Mouse (Mus musculus) G1E (cell line): ENCODE results near the gene Mospd3. TPM values are rescaled to one million over a fixed set of nuclear protein-coding genes. Genes with fewer than 3 reads are reported as not detected.

ENCODE experiments used
- ATAC-seq: 2 replicates; pipeline ENCODE4 v1.8.0; 2016; ENCODE audit warnings: mild to moderate bottlenecking; ENCODE audit not compliant: insufficient number of reproducible peaks, poor library complexity, low FRiP score, severe bottlenecking; ENCODE audit errors: extremely low read depth
- DNase-seq: peaks from one replicate; pipeline ENCODE4 v3.0.0; 2012; ENCODE audit warnings: low spot score
- H3K27me3 ChIP-seq: 2 replicates; pipeline ENCODE4 v1.6.1; 2012; ENCODE audit warnings: mild to moderate bottlenecking, low read length, inconsistent platforms; ENCODE audit not compliant: insufficient read depth
- H3K36me3 ChIP-seq: replicated peaks from 2 replicates; pipeline ENCODE3; 2012; ENCODE audit warnings: mild to moderate bottlenecking, inconsistent platforms
- H3K4me1 ChIP-seq: 2 replicates; pipeline ENCODE4 v1.6.1; 2012; ENCODE audit warnings: low read depth, low read length, inconsistent platforms, mixed read lengths; ENCODE audit not compliant: insufficient read depth
- H3K4me3 ChIP-seq: 2 replicates; pipeline ENCODE4 v1.5.1; 2012; ENCODE audit warnings: low read depth, mild to moderate bottlenecking, inconsistent platforms, low read length, moderate library complexity, mixed read lengths
- H3K9me3 ChIP-seq: replicated peaks from 2 replicates; pipeline ENCODE4 v1.6.1; 2012; ENCODE audit warnings: inconsistent platforms
- CTCF ChIP-seq: IDR thresholded peaks from 2 replicates; pipeline ENCODE4 v1.5.1; 2012; ENCODE audit warnings: low read depth, low read length, inconsistent platforms, mixed read lengths
- GATA1 ChIP-seq: IDR thresholded peaks from 2 replicates; pipeline ENCODE4 v1.6.1; 2012; ENCODE audit warnings: borderline replicate concordance, low read length, inconsistent platforms, mixed read lengths
- GATA2 ChIP-seq: IDR thresholded peaks from 2 replicates; pipeline ENCODE4 v1.6.1; 2012; ENCODE audit warnings: low read depth, low read length, inconsistent platforms, borderline replicate concordance
- POLR2AphosphoS5 ChIP-seq: IDR thresholded peaks from 2 replicates; pipeline ENCODE4 v1.6.1; 2012; ENCODE audit warnings: low read depth, low read length, inconsistent platforms; ENCODE audit not compliant: insufficient replicate concordance
- TAL1 ChIP-seq: conservative IDR thresholded peaks from 2 replicates; pipeline ENCODE4 v1.6.1; 2012; ENCODE audit warnings: low read depth, low read length, inconsistent platforms, mixed read lengths
- polyA plus RNA-seq: library from polyadenylated mRNA; stranded (reverse); fragments of >175 nt; gene quantifications from 2 replicates; pipeline ENCODE4 v1.2.3, GENCODE M21; 2012
- total RNA-seq, 2 experiments: library from RNA; stranded (forward) in 1 of 2; stranded (reverse) in 1 of 2; fragments of 200-1000 nt in 1 of 2; fragments of >200 nt in 1 of 2; fragmentation: Nextera tagmentation in 1 of 2; gene quantifications; 2 replicates each; pipeline ENCODE4 v1.2.3; 2014 to 2017

The Mospd3 gene
- total and polyA plus RNA-seq, 3 experiments, result 5.4 to 316 (median 58.9) TPM

DNA sequence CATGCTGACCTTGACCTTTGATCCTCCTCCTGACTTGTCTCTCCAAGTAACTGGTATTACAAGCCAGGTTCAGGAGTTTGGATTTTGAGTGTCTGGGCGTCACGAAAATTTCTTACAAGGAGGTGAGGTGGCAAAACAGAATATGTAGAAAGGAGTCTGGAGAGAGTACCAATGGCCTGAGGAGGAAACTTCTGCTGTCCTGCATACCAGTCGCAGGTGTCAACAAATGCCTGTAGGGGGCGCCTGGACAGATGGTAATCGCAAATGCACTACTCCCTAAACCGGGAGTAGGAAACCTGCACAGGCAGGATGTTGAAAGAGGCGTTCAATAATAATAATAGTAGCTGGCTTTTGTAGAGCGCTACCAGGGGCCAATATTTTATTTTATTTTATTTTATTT, 15.9 kb downstream of the Mospd3 start:
- Histone ChIP-seq H3K36me3 (peaks cover 79% of the 10 kb centered on the region), H3K4me1 (peaks cover 16% of the 10 kb centered on the region), H3K27me3 (peaks cover 2% of the 10 kb centered on the region; the same call in 1 of the 2 replicates), H3K9me3 (peaks cover 19% of the 10 kb centered on the region), H3K4me3 (no peak overlapping the region)
- TF ChIP-seq POLR2AphosphoS5 (no peak), CTCF (peak; percentile 39; the same call in 1 of the 2 replicates), GATA1 (no peak)
- DNase-seq (no peak), ATAC-seq (no peak)

DNA sequence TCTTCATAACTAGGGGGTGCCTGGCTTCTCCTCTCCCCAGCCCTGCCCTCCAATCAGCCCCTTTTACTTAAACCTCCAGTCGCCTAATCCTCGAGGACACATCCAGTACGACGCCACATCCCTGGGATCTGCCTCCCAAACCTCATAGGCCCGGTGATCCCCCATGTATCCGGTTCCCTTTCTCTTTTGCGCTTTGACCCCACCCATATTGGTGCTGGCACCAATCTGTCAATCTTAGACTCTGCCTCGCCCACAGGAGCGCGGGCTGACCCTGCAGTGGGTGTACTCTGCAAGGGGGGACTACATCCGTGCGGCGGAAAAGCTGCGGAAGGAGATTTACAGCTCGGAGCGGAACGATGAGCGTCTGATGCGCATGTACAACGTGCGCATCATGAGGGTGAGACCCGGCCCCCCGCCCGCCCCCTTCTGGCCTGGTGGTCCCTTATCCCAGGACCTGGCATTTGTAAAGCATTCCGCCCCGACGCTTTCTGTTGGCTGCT, 17.1 kb downstream of the Mospd3 start:
- Histone ChIP-seq H3K9me3 (peaks cover 19% of the 10 kb centered on the region), H3K4me3 (no peak overlapping the region), H3K27me3 (peaks cover 2% of the 10 kb centered on the region; the same call in 1 of the 2 replicates), H3K36me3 (peaks cover 92% of the 10 kb centered on the region), H3K4me1 (peaks cover 29% of the 10 kb centered on the region)
- DNase-seq (no peak), ATAC-seq (no peak)
- TF ChIP-seq CTCF, result no peak
- TF ChIP-seq TAL1, result no peak
- TF ChIP-seq GATA1, result no peak
- no peak for TF ChIP-seq POLR2AphosphoS5
- no peak for TF ChIP-seq GATA2

DNA sequence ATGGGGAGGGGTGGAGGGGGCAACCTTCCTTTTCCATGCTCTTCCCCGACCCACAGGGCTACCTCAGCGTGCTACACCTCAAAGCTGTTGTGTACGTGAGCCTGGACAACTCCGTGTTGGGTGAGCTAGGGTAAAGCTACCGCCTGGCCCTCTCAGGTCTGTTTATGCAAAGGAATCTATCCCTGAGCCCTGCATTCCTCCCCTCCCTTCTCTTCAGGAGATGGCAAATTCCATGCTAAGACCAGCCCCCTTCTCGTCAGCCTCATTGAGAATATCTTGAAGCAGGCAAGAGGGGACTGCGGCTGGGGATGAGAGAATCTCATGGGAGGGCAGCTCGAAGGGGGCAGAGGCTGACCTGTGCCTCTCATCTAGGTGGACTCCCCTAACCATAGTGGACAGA, 18.2 kb downstream of the Mospd3 start:
- TF ChIP-seq TAL1 (no peak), CTCF (no peak), GATA2 (no peak), POLR2AphosphoS5 (no peak), GATA1 (no peak)
- ATAC-seq (no peak), DNase-seq (no peak)
- Histone ChIP-seq H3K36me3 (peaks cover 97% of the 10 kb centered on the region), H3K4me3 (no peak overlapping the region), H3K4me1 (peaks cover 38% of the 10 kb centered on the region), H3K27me3 (peaks cover 2% of the 10 kb centered on the region; the same call in 1 of the 2 replicates), H3K9me3 (peaks cover 18% of the 10 kb centered on the region)

DNA sequence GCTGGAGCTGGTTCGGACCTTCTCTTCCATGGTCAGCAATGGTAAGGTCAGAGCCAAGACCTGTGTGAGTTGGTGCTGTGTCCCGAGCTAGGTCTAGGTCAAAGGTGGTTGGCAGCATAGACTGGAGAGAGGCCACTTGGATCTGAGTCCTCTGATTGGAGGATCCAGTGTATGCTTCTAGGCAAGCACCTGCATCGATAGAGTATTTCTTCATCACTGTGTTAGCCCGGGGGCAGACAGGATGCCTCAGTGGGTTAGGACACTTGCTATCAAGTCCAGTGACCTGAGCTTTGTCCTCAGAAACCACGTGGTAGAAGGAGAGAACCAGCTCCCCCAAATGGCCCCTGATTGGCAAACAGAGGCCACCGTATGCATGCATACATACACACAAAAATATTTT, 20.6 kb downstream of the Mospd3 start:
- H3K9me3 ChIP-seq, result peaks cover 2% of the 10 kb centered on the region; the same call in 1 of the 2 replicates
- no peaks in the 10 kb centered on the region for H3K27me3 ChIP-seq
- DNase-seq, result no peak
- no peak overlapping the region for H3K4me3 ChIP-seq
- peaks cover 51% of the 10 kb centered on the region for H3K4me1 ChIP-seq
- H3K36me3 ChIP-seq, result peaks cover 90% of the 10 kb centered on the region
- ATAC-seq, result no peak
- TF ChIP-seq CTCF, result no peak
- no peak for TF ChIP-seq POLR2AphosphoS5
- no peak for TF ChIP-seq GATA2
- TF ChIP-seq TAL1, result no peak
- no peak for TF ChIP-seq GATA1

DNA sequence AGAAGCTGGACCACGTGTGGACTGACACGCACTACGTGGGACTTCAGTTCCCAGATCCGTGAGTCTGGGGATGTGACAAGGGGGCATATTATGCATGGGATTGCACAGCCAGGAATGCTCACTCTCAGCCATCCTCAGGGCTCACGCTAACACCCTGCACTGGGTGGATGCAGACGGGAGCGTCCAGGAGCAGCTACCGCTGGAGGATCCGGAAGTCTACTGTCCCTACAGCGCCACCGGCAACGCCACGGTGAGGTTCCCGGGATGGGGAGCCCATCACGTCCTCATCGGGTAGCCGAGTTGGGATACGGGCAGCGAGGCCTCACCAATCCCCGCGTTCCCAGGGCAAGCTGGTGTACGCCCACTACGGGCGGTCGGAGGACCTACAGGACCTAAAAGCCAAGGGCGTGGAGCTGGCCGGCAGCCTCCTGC, 26.4 kb downstream of the Mospd3 start:
- Histone ChIP-seq H3K9me3 (no peaks in the 10 kb centered on the region), H3K36me3 (peaks cover 69% of the 10 kb centered on the region), H3K27me3 (no peaks in the 10 kb centered on the region), H3K4me3 (peak overlapping the region; percentile 62; the same call in 1 of the 2 replicates), H3K4me1 (peaks cover 80% of the 10 kb centered on the region)
- DNase-seq (no peak), ATAC-seq (no peak)
- TF ChIP-seq CTCF, result no peak
- no peak for TF ChIP-seq POLR2AphosphoS5
- no peak for TF ChIP-seq GATA2

DNA sequence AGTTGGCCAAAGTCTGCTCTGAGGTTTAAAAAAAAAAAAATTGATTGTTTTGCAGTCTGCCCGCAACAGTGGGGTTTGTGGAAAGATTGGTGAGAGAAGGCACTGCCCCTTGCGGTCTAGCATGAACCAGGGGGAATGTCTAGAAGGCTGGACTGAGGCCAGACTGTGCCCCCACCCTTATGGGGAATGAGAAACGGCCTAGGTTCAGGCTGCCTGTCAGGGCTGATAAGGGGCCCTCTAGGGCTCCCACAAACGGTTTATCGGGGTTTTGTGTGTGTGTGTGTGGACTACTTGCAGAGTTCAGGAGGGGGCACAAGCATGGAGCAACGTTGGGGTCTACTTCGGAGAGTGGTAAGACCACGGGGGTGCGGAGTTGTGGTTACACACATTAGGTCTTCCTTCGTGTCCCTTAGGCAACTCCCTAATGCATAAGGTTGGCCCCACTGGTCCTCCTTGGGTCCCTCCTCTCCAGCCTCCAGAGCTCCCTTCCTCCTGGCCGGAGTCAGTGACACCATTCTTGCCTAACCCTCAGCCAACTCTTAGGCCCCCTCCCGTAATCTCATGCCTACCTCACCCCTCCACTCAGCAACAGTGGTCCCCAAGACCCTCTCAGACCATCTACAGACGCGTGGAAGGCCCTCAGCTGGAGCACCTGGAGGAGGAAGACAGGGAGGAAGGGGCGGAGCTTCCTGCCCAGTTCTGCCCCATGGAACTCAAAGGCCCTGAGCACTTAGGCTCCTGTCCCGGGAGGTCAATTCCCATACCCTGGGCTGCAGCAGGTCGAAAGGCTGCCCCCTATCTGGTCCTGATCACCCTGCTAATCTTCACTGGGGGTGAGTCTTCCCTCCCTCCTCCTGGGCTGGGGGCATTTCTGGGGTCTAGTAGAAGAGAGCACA, 29.9 kb downstream of the Mospd3 start:
- H3K4me1 ChIP-seq, result peaks cover 71% of the 10 kb centered on the region

More for the DNA sequence above, 29.9 kb downstream of the Mospd3 start:
- peak; percentile 86 for ATAC-seq
- Histone ChIP-seq H3K36me3 (peaks cover 37% of the 10 kb centered on the region), H3K27me3 (no peaks in the 10 kb centered on the region), H3K4me3 (peak overlapping the region; percentile 82), H3K9me3 (peaks cover 5% of the 10 kb centered on the region)
- DNase-seq, result peak; percentile 86
- no peak for TF ChIP-seq GATA2
- no peak for TF ChIP-seq POLR2AphosphoS5
- TF ChIP-seq TAL1, result peak; percentile 87
